Mouse (Mus musculus): ENCODE measurements around the gene Clic6. TPM values are rescaled to one million over a fixed set of nuclear protein-coding genes. Genes with fewer than 3 reads are reported as not detected.

Gene Clic6
- polyA plus RNA-seq, 2 experiments: 1.5 to 2.7 TPM

- Histone ChIP-seq H3K9ac (ENCODE audit: low read depth, low read length, severe bottlenecking) (no peak overlapping the region), H3K4me2 (replicated peaks; ENCODE audit: low read depth, low read length, severe bottlenecking) (no peak overlapping the region; the same call in 1 of the 2 replicates), H3K9me3 (ENCODE audit: control insufficient read depth, low read length) (no peaks in the 10 kb centered on the region), H3K4me1 (ENCODE audit: control insufficient read depth, insufficient read depth, low read length) (peaks cover 11% of the 10 kb centered on the region; the same call in 1 of the 2 replicates), H3K27ac (replicated peaks; ENCODE audit: low read depth, low read length) (no peak overlapping the region), H3K27me3 (ENCODE audit: control insufficient read depth, insufficient read depth, low read length) (no peaks in the 10 kb centered on the region), H3K36me3 (ENCODE audit: control insufficient read depth, insufficient read depth, low read length) (no peaks in the 10 kb centered on the region), H3K4me3 (replicated peaks; ENCODE audit: low read length) (no peak overlapping the region)
- 76% methylated on average over 5 of the region's 5 CpGs for WGBS
- TF ChIP-seq POLR2A (IDR thresholded peaks at IDR 0.05; ENCODE audit: borderline replicate concordance, extremely low read depth, insufficient read depth, insufficient read length): no peak
- ATAC-seq (ENCODE audit: low FRiP score, low read depth): no peak
- no peak for DNase-seq (ENCODE audit: low spot score)
These were observed 18.5 kb upstream of the Clic6 start for GRCm38 (mm10) chr16:92467041-92467440.

GRCm38 (mm10) chr16:92468459-92468858, 17.1 kb upstream of the Clic6 start:
- DNase-seq (ENCODE audit: low spot score) (no peak), ATAC-seq (ENCODE audit: low FRiP score, low read depth) (no peak)
- H3K4me2 ChIP-seq (replicated peaks; ENCODE audit: low read depth, low read length, severe bottlenecking): no peak overlapping the region
- TF ChIP-seq POLR2A (IDR thresholded peaks at IDR 0.05; ENCODE audit: borderline replicate concordance, extremely low read depth, insufficient read depth, insufficient read length): no peak
- H3K9ac ChIP-seq (ENCODE audit: low read depth, low read length, severe bottlenecking): no peak overlapping the region
- no peaks in the 10 kb centered on the region for H3K9me3 ChIP-seq (ENCODE audit: control insufficient read depth, low read length)
- no peaks in the 10 kb centered on the region for H3K36me3 ChIP-seq (ENCODE audit: control insufficient read depth, insufficient read depth, low read length)
- H3K4me1 ChIP-seq (ENCODE audit: control insufficient read depth, insufficient read depth, low read length): peaks cover 11% of the 10 kb centered on the region; the same call in 1 of the 2 replicates
- no peak overlapping the region for H3K4me3 ChIP-seq (replicated peaks; ENCODE audit: low read length)
- H3K27me3 ChIP-seq (ENCODE audit: control insufficient read depth, insufficient read depth, low read length): no peaks in the 10 kb centered on the region
- H3K27ac ChIP-seq (replicated peaks; ENCODE audit: low read depth, low read length): no peak overlapping the region
- 68% methylated on average over 14 of the region's 14 CpGs for WGBS

- Histone ChIP-seq H3K36me3 (ENCODE audit: control insufficient read depth, insufficient read depth, low read length) (no peaks in the 10 kb centered on the region), H3K4me1 (ENCODE audit: control insufficient read depth, insufficient read depth, low read length) (no peaks in the 10 kb centered on the region), H3K4me3 (replicated peaks; ENCODE audit: low read length) (no peak within 1 kb of the TSS), H3K9me3 (ENCODE audit: control insufficient read depth, low read length) (no peaks in the 10 kb centered on the region), H3K9ac (ENCODE audit: low read depth, low read length, severe bottlenecking) (no peak within 1 kb of the TSS), H3K27ac (replicated peaks; ENCODE audit: low read depth, low read length) (no peak within 1 kb of the TSS), H3K27me3 (ENCODE audit: control insufficient read depth, insufficient read depth, low read length) (no peaks in the 10 kb centered on the region), H3K4me2 (replicated peaks; ENCODE audit: low read depth, low read length, severe bottlenecking) (no peak within 1 kb of the TSS)
- no peak for TF ChIP-seq POLR2A (IDR thresholded peaks at IDR 0.05; ENCODE audit: borderline replicate concordance, extremely low read depth, insufficient read depth, insufficient read length)
- DNase-seq (ENCODE audit: low spot score) (no peak), ATAC-seq (ENCODE audit: low FRiP score, low read depth) (no peak)
- 62% methylated on average over 6 of the region's 6 CpGs for WGBS
These were observed 14.8 kb upstream of the Clic6 start, which contains the start of gene Rcan1 for GRCm38 (mm10) chr16:92470706-92471105. Gene Rcan1, minus strand, starts transcription at chr16:92470867.

DNA sequence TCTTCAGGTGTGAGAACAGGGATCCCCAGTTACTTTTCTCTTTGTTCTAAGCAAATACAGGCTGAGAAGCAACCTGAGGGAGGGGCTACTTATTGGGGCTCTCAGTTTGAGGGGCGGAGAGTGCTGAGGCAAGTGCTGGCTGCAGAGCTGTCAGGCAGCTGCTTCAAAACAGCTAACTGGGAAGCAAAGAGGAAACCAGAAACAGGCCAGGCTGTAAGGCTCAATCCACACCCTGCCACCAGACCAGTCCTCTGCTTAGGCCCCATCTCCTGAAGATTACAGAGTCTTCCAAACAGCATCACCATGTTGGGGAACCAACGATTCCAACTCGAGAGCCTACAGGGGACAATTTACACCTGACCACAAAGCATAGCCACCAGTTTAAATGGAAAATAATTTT, 12.6 kb upstream of the Clic6 start:
- Histone ChIP-seq H3K9me3 (ENCODE audit: control insufficient read depth, low read length) (no peaks in the 10 kb centered on the region), H3K27me3 (ENCODE audit: control insufficient read depth, insufficient read depth, low read length) (no peaks in the 10 kb centered on the region), H3K27ac (replicated peaks; ENCODE audit: low read depth, low read length) (no peak overlapping the region), H3K4me3 (replicated peaks; ENCODE audit: low read length) (no peak overlapping the region), H3K4me1 (ENCODE audit: control insufficient read depth, insufficient read depth, low read length) (no peaks in the 10 kb centered on the region), H3K9ac (ENCODE audit: low read depth, low read length, severe bottlenecking) (no peak overlapping the region), H3K4me2 (replicated peaks; ENCODE audit: low read depth, low read length, severe bottlenecking) (no peak overlapping the region), H3K36me3 (ENCODE audit: control insufficient read depth, insufficient read depth, low read length) (no peaks in the 10 kb centered on the region)
- DNase-seq (ENCODE audit: low spot score) (no peak), ATAC-seq (ENCODE audit: low FRiP score, low read depth) (no peak)
- WGBS: 39% methylated on average over 3 of the region's 3 CpGs
- TF ChIP-seq POLR2A (IDR thresholded peaks at IDR 0.05; ENCODE audit: borderline replicate concordance, extremely low read depth, insufficient read depth, insufficient read length): no peak

GRCm38 (mm10) chr16:92475093-92475860, 10.3 kb upstream of the Clic6 start:
- H3K27ac ChIP-seq (replicated peaks; ENCODE audit: low read depth, low read length): no peak overlapping the region
- H3K27me3 ChIP-seq (ENCODE audit: control insufficient read depth, insufficient read depth, low read length): no peaks in the 10 kb centered on the region
- no peak overlapping the region for H3K4me3 ChIP-seq (replicated peaks; ENCODE audit: low read length)
- H3K36me3 ChIP-seq (ENCODE audit: control insufficient read depth, insufficient read depth, low read length): no peaks in the 10 kb centered on the region
- no peak for TF ChIP-seq POLR2A (IDR thresholded peaks at IDR 0.05; ENCODE audit: borderline replicate concordance, extremely low read depth, insufficient read depth, insufficient read length)
- H3K4me1 ChIP-seq (ENCODE audit: control insufficient read depth, insufficient read depth, low read length): peaks cover 2% of the 10 kb centered on the region; the same call in 1 of the 2 replicates
- WGBS: 60% methylated on average over 24 of the region's 25 CpGs
- H3K4me2 ChIP-seq (replicated peaks; ENCODE audit: low read depth, low read length, severe bottlenecking): no peak overlapping the region
- H3K9me3 ChIP-seq (ENCODE audit: control insufficient read depth, low read length): no peaks in the 10 kb centered on the region
- ATAC-seq (ENCODE audit: low FRiP score, low read depth) (no peak), DNase-seq (ENCODE audit: low spot score) (no peak)
- no peak overlapping the region for H3K9ac ChIP-seq (ENCODE audit: low read depth, low read length, severe bottlenecking)

Data from limb, embryonic 14.5 days (tissue).